Mouse (Mus musculus): ENCODE measurements around the gene Krt222.

DNA sequence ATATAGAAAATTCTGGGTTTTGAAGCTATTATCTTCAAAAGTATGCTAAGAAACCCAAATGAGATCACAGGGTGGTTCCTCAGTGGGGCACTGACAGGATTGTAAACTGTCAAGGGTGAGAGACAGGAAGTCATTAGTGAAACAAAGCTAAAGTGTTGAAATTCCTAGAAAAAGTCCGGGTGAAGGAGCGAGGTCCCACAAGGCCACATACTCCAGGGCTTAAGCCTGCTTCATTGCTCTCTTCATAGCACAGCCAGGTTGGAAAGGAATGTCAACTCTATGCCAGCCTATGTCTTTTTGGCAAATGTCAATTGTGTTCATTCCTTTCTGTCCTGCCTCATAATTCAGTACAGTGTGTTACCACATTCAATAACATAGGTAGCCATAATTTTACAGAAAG lies 36.4 kb downstream of the Krt222 start:
- TF ChIP-seq CTCF (IDR thresholded peaks at IDR 0.05; ENCODE audit: borderline replicate concordance, insufficient read depth, low read length) (no peak), POLR2A (IDR thresholded peaks at IDR 0.05; ENCODE audit: low read depth, low read length) (no peak)
